Mouse (Mus musculus): ENCODE data around the gene Cdc37l1. TPM values are rescaled to one million over a fixed set of nuclear protein-coding genes. Genes with fewer than 3 reads are reported as not detected.
A peak's percentile ranks its signal among the peaks of the same experiment; 100 is the strongest.

Cdc37l1 gene
- polyA plus RNA-seq, 1 experiment from 2014 or later = 19.5 TPM

GRCm38 (mm10) chr19:29037541-29037940 lies 47.4 kb downstream of the Cdc37l1 start:
- Histone ChIP-seq H3K27me3 (ENCODE audit: control insufficient read depth, insufficient read depth, low read length) (no peaks in the 10 kb centered on the region), H3K9ac (ENCODE audit: low read length) (no peak overlapping the region), H3K27ac (replicated peaks) (no peak overlapping the region), H3K36me3 (ENCODE audit: control insufficient read depth, insufficient read depth, low read length) (no peaks in the 10 kb centered on the region; the same call in 1 of the 2 replicates), H3K4me2 (replicated peaks; ENCODE audit: low read depth) (no peak overlapping the region), H3K4me3 (ENCODE audit: low read depth, low read length) (no peak overlapping the region), H3K4me1 (replicated peaks; ENCODE audit: control insufficient read depth, insufficient read depth) (no peaks in the 10 kb centered on the region), H3K9me3 (ENCODE audit: control insufficient read depth, low read length) (no peaks in the 10 kb centered on the region)
- DNase-seq (ENCODE audit: low spot score) = no peak
- 91% methylated on average over 10 of the region's 10 CpGs for WGBS
- TF ChIP-seq CTCF (IDR thresholded peaks at IDR 0.05; ENCODE audit: low read depth) (no peak), EP300 (optimal IDR thresholded peaks at IDR 0.05) (no peak)
- ATAC-seq (ENCODE audit: low FRiP score, low TSS enrichment) = no peak

DNA sequence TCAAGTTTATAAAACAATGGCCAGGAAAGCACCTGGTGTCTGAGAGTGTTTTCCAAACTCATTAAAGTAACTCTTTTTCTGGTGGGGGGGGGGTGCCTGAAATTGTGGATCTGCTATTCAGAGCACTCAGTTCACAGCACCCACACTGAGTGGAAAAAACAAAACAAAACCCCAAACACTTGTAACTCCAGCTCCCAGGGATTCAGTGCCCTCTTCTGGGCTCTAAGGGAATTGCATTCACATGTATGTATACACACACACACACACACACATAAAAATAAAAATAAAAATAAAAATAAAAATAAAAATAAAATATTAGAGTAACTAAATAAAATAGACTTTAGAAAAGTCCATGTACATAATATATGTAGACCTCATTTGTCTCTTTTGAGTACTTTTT lies 49.2 kb downstream of the Cdc37l1 start:
- no peaks in the 10 kb centered on the region for H3K27me3 ChIP-seq (ENCODE audit: control insufficient read depth, insufficient read depth, low read length)
- no peaks in the 10 kb centered on the region for H3K4me1 ChIP-seq (replicated peaks; ENCODE audit: control insufficient read depth, insufficient read depth)
- no peak overlapping the region for H3K4me3 ChIP-seq (ENCODE audit: low read depth, low read length)
- H3K9ac ChIP-seq (ENCODE audit: low read length) = no peak overlapping the region
- H3K9me3 ChIP-seq (ENCODE audit: control insufficient read depth, low read length) = no peaks in the 10 kb centered on the region
- no peak overlapping the region for H3K4me2 ChIP-seq (replicated peaks; ENCODE audit: low read depth)
- no peak for TF ChIP-seq EP300 (optimal IDR thresholded peaks at IDR 0.05)
- TF ChIP-seq CTCF (IDR thresholded peaks at IDR 0.05; ENCODE audit: low read depth) = peak; percentile 40
- ATAC-seq (ENCODE audit: low FRiP score, low TSS enrichment) = no peak
- H3K36me3 ChIP-seq (ENCODE audit: control insufficient read depth, insufficient read depth, low read length) = no peaks in the 10 kb centered on the region; the same call in 1 of the 2 replicates
- H3K27ac ChIP-seq (replicated peaks) = no peak overlapping the region
- no peak for DNase-seq (ENCODE audit: low spot score)

DNA sequence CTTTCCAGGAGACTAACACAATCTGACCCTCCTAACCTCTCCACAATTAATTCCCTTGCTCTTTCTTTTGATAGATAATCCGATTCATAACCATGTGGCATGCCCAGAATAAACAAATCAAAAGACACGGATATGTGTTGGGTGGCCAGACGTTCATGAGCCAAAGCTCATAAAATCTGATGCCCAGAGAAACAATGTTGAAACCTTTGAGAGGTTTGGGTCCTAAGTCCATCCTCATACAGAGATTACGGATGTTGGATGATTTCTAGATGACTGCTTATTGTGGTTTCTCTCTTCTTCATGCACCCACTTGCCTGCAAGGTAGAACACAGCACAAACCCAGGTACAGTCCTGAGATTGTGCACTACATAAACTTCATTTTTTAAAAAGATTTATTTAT lies 50.1 kb downstream of the Cdc37l1 start:
- ATAC-seq (ENCODE audit: low FRiP score, low TSS enrichment) (no peak), DNase-seq (ENCODE audit: low spot score) (no peak)
- 62% methylated on average over 4 of the region's 4 CpGs for WGBS

GRCm38 (mm10) chr19:29042143-29042542 lies 52.0 kb downstream of the Cdc37l1 start:
- ATAC-seq (ENCODE audit: low FRiP score, low TSS enrichment) = no peak
- 72% methylated on average over 6 of the region's 6 CpGs for WGBS
- Histone ChIP-seq H3K4me3 (ENCODE audit: low read depth, low read length) (no peak overlapping the region), H3K4me1 (replicated peaks; ENCODE audit: control insufficient read depth, insufficient read depth) (no peaks in the 10 kb centered on the region), H3K27ac (replicated peaks) (peak overlapping the region; percentile 46), H3K9me3 (ENCODE audit: control insufficient read depth, low read length) (no peaks in the 10 kb centered on the region), H3K36me3 (ENCODE audit: control insufficient read depth, insufficient read depth, low read length) (no peaks in the 10 kb centered on the region; the same call in 1 of the 2 replicates), H3K4me2 (replicated peaks; ENCODE audit: low read depth) (no peak overlapping the region), H3K27me3 (ENCODE audit: control insufficient read depth, insufficient read depth, low read length) (no peaks in the 10 kb centered on the region), H3K9ac (ENCODE audit: low read length) (no peak overlapping the region)
- DNase-seq (ENCODE audit: low spot score) = no peak
- no peak for TF ChIP-seq CTCF (IDR thresholded peaks at IDR 0.05; ENCODE audit: low read depth)
- TF ChIP-seq EP300 (optimal IDR thresholded peaks at IDR 0.05) = no peak

More for the DNA sequence above, 50.1 kb downstream of the Cdc37l1 start:
- Histone ChIP-seq H3K36me3 (ENCODE audit: control insufficient read depth, insufficient read depth, low read length) (no peaks in the 10 kb centered on the region; the same call in 1 of the 2 replicates), H3K4me3 (ENCODE audit: low read depth, low read length) (no peak overlapping the region), H3K27ac (replicated peaks) (no peak overlapping the region), H3K4me1 (replicated peaks; ENCODE audit: control insufficient read depth, insufficient read depth) (no peaks in the 10 kb centered on the region), H3K9ac (ENCODE audit: low read length) (no peak overlapping the region), H3K4me2 (replicated peaks; ENCODE audit: low read depth) (no peak overlapping the region), H3K27me3 (ENCODE audit: control insufficient read depth, insufficient read depth, low read length) (no peaks in the 10 kb centered on the region), H3K9me3 (ENCODE audit: control insufficient read depth, low read length) (no peaks in the 10 kb centered on the region)
- TF ChIP-seq EP300 (optimal IDR thresholded peaks at IDR 0.05) (no peak), CTCF (IDR thresholded peaks at IDR 0.05; ENCODE audit: low read depth) (no peak)

GRCm38 (mm10) chr19:29042647-29043046 lies 52.5 kb downstream of the Cdc37l1 start:
- Histone ChIP-seq H3K4me2 (replicated peaks; ENCODE audit: low read depth) (no peak overlapping the region), H3K27ac (replicated peaks) (peak overlapping the region; percentile 30; the same call in 1 of the 2 replicates), H3K4me1 (replicated peaks; ENCODE audit: control insufficient read depth, insufficient read depth) (no peaks in the 10 kb centered on the region), H3K9me3 (ENCODE audit: control insufficient read depth, low read length) (no peaks in the 10 kb centered on the region), H3K4me3 (ENCODE audit: low read depth, low read length) (no peak overlapping the region), H3K36me3 (ENCODE audit: control insufficient read depth, insufficient read depth, low read length) (no peaks in the 10 kb centered on the region; the same call in 1 of the 2 replicates), H3K27me3 (ENCODE audit: control insufficient read depth, insufficient read depth, low read length) (no peaks in the 10 kb centered on the region), H3K9ac (ENCODE audit: low read length) (no peak overlapping the region)
- TF ChIP-seq EP300 (optimal IDR thresholded peaks at IDR 0.05) (no peak), CTCF (IDR thresholded peaks at IDR 0.05; ENCODE audit: low read depth) (no peak)
- DNase-seq (ENCODE audit: low spot score) = no peak
- ATAC-seq (ENCODE audit: low FRiP score, low TSS enrichment) = peak; percentile 16; the same call in 1 of the 2 replicates
- 54% methylated on average over 9 of the region's 9 CpGs for WGBS

- no peak overlapping the region for H3K4me2 ChIP-seq (replicated peaks; ENCODE audit: low read depth)
- no peaks in the 10 kb centered on the region for H3K9me3 ChIP-seq (ENCODE audit: control insufficient read depth, low read length)
- ATAC-seq (ENCODE audit: low FRiP score, low TSS enrichment) (no peak; the same call in 1 of the 2 replicates), DNase-seq (ENCODE audit: low spot score) (no peak)
- peaks cover 5% of the 10 kb centered on the region; the same call in 1 of the 2 replicates for H3K4me1 ChIP-seq (replicated peaks; ENCODE audit: control insufficient read depth, insufficient read depth)
- no peaks in the 10 kb centered on the region for H3K27me3 ChIP-seq (ENCODE audit: control insufficient read depth, insufficient read depth, low read length)
- WGBS = 32% methylated on average over 9 of the region's 9 CpGs
- no peaks in the 10 kb centered on the region; the same call in 1 of the 2 replicates for H3K36me3 ChIP-seq (ENCODE audit: control insufficient read depth, insufficient read depth, low read length)
- no peak overlapping the region for H3K9ac ChIP-seq (ENCODE audit: low read length)
- H3K4me3 ChIP-seq (ENCODE audit: low read depth, low read length) = no peak overlapping the region
- peak overlapping the region; percentile 31; the same call in 1 of the 2 replicates for H3K27ac ChIP-seq (replicated peaks)
- TF ChIP-seq EP300 (optimal IDR thresholded peaks at IDR 0.05) = no peak
- no peak for TF ChIP-seq CTCF (IDR thresholded peaks at IDR 0.05; ENCODE audit: low read depth)
These were observed 54.2 kb downstream of the Cdc37l1 start for GRCm38 (mm10) chr19:29044353-29044768.

All from stomach, postnatal 0 days (tissue).